Mouse (Mus musculus) forebrain, embryonic 12.5 days (tissue): ENCODE measurements around the gene Gm17334. TPM values are rescaled to one million over a fixed set of nuclear protein-coding genes. Genes with fewer than 3 reads are reported as not detected.

Source experiments
- ATAC-seq: fragments of 200-750 bp; cut with Nextera tagmentation; 2 replicates; pipeline ENCODE4 v1.8.0; 2017; ENCODE audit warnings: moderate TSS enrichment; ENCODE audit not compliant: low FRiP score
- H3K27ac ChIP-seq: fragments of 300-500 bp; sonication (generic); 2 replicates; pipeline ENCODE4 v1.5.1; 2016; ENCODE audit warnings: mild to moderate bottlenecking
- H3K27me3 ChIP-seq: fragments of 300-500 bp; sonication (generic); 2 replicates; pipeline ENCODE4 v1.6.1; 2016; ENCODE audit warnings: mild to moderate bottlenecking
- H3K36me3 ChIP-seq: fragments of 300-500 bp; sonication (generic); replicated peaks from 2 replicates; pipeline ENCODE4 v1.6.1; 2016; ENCODE audit warnings: mild to moderate bottlenecking
- H3K4me1 ChIP-seq: fragments of 300-500 bp; sonication (generic); 2 replicates; pipeline ENCODE4 v1.6.1; 2016
- H3K4me2 ChIP-seq: fragments of 300-500 bp; sonication (generic); 2 replicates; pipeline ENCODE4 v1.6.1; 2016; ENCODE audit warnings: mild to moderate bottlenecking, moderate library complexity
- H3K4me3 ChIP-seq: fragments of 300-500 bp; sonication (generic); replicated peaks from 2 replicates; pipeline ENCODE4 v1.5.1; 2016; ENCODE audit warnings: mild to moderate bottlenecking
- H3K9ac ChIP-seq: fragments of 300-500 bp; sonication (generic); 2 replicates; pipeline ENCODE4 v1.6.1; 2016; ENCODE audit warnings: mild to moderate bottlenecking
- H3K9me3 ChIP-seq: fragments of 300-500 bp; sonication (generic); 2 replicates; pipeline ENCODE4 v1.6.1; 2016
- WGBS: fragments of 180-500 bp; shearing (Covaris S2); methylation state at CpG from one replicate; pipeline ENCODE4 v1.1.7; 2016; 5-methylcytosine and 5-hydroxymethylcytosine counted together
- polyA plus RNA-seq: library from polyadenylated mRNA; unstranded; fragments of >200 nt; fragmentation: Nextera tagmentation; extraction: Ambion mirVana; gene quantifications from 2 replicates; pipeline ENCODE4 v1.2.1, GENCODE M21; 2016

Gene Gm17334
- not detected in 2 replicates for polyA plus RNA-seq

DNA sequence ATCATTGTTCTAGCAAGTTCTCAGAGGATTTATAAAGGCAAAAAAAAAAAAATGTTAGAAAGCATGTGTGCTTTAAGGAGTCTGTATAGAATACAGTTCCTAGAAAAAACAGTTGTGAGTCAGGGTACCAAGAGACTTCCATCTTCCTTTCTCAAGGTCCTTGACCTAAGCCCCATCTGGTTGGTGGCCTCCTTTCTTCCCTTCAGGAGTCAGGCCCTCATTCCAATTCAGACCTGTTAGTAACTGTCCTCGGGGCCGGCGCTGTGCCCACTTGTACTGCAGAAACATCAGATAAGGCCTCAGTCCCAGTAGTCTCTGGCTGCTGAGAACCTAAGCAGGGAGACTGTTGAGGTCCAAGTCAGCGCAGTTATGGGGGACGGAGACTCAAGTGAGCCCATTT is at the start of gene Gm17334:
Gene Gm17334, minus strand, starts transcription at position 101 of the 400 bp plus-strand sequence.
- Histone ChIP-seq H3K4me3 (no peak within 1 kb of the TSS), H3K4me1 (peaks cover 12% of the 10 kb centered on the region; the same call in 1 of the 2 replicates), H3K36me3 (0 out of 2 replicates have a peak, but pooled peaks cover 3% of the 10 kb centered on the region), H3K4me2 (no peak within 1 kb of the TSS), H3K9me3 (no peaks in the 10 kb centered on the region), H3K27me3 (peaks cover 25% of the 10 kb centered on the region), H3K9ac (no peak within 1 kb of the TSS), H3K27ac (no peak within 1 kb of the TSS)
- ATAC-seq = no peak
- 95% methylated on average over 5 of the region's 5 CpGs for WGBS

- H3K4me1 ChIP-seq = no peaks in the 10 kb centered on the region
- no peaks in the 10 kb centered on the region for H3K27me3 ChIP-seq
- no peak overlapping the region for H3K4me3 ChIP-seq
- no peak overlapping the region for H3K9ac ChIP-seq
- H3K36me3 ChIP-seq = no peaks in the 10 kb centered on the region
- H3K9me3 ChIP-seq = no peaks in the 10 kb centered on the region
- WGBS = 97% methylated on average over 3 of the region's 3 CpGs
- no peak for ATAC-seq
- no peak overlapping the region for H3K4me2 ChIP-seq
- H3K27ac ChIP-seq = no peak overlapping the region
Measured at GRCm38 (mm10) chr11:53821945-53822338, 49.0 kb upstream of the Gm17334 start.

GRCm38 (mm10) chr11:53821230-53821944 is 48.4 kb upstream of the Gm17334 start:
- WGBS = 82% methylated on average over 11 of the region's 11 CpGs
- no peak for ATAC-seq

GRCm38 (mm10) chr11:53820516-53821170 is 47.7 kb upstream of the Gm17334 start:
- no peaks in the 10 kb centered on the region for H3K9me3 ChIP-seq
- 92% methylated on average over 13 of the region's 13 CpGs for WGBS
- H3K27ac ChIP-seq = no peak overlapping the region
- H3K4me2 ChIP-seq = no peak overlapping the region
- H3K4me1 ChIP-seq = no peaks in the 10 kb centered on the region
- no peaks in the 10 kb centered on the region for H3K36me3 ChIP-seq
- no peak overlapping the region for H3K4me3 ChIP-seq
- no peaks in the 10 kb centered on the region for H3K27me3 ChIP-seq
- no peak overlapping the region for H3K9ac ChIP-seq
- ATAC-seq = no peak

More at GRCm38 (mm10) chr11:53821230-53821944, 48.4 kb upstream of the Gm17334 start:
- H3K4me1 ChIP-seq = no peaks in the 10 kb centered on the region
- no peaks in the 10 kb centered on the region for H3K27me3 ChIP-seq
- no peak overlapping the region for H3K9ac ChIP-seq
- H3K4me3 ChIP-seq = no peak overlapping the region
- H3K27ac ChIP-seq = no peak overlapping the region
- H3K4me2 ChIP-seq = no peak overlapping the region
- H3K36me3 ChIP-seq = no peaks in the 10 kb centered on the region
- no peaks in the 10 kb centered on the region for H3K9me3 ChIP-seq

GRCm38 (mm10) chr11:53819511-53819910 is 46.5 kb upstream of the Gm17334 start:
- Histone ChIP-seq H3K27me3 (no peaks in the 10 kb centered on the region), H3K4me3 (no peak overlapping the region), H3K27ac (no peak overlapping the region), H3K4me2 (no peak overlapping the region), H3K9ac (no peak overlapping the region), H3K9me3 (no peaks in the 10 kb centered on the region), H3K4me1 (no peaks in the 10 kb centered on the region), H3K36me3 (no peaks in the 10 kb centered on the region)
- 91% methylated on average over 6 of the region's 6 CpGs for WGBS
- no peak for ATAC-seq

- WGBS = 72% methylated on average over 6 of the region's 6 CpGs
- Histone ChIP-seq H3K27ac (no peak overlapping the region), H3K4me2 (no peak overlapping the region), H3K4me3 (no peak overlapping the region), H3K27me3 (no peaks in the 10 kb centered on the region), H3K9me3 (no peaks in the 10 kb centered on the region), H3K36me3 (no peaks in the 10 kb centered on the region), H3K9ac (no peak overlapping the region), H3K4me1 (no peaks in the 10 kb centered on the region)
- ATAC-seq = no peak
Measured at GRCm38 (mm10) chr11:53818794-53819193, 45.8 kb upstream of the Gm17334 start.

- 88% methylated on average over 5 of the region's 5 CpGs for WGBS
- Histone ChIP-seq H3K4me2 (no peak overlapping the region), H3K36me3 (no peaks in the 10 kb centered on the region), H3K9me3 (no peaks in the 10 kb centered on the region), H3K9ac (no peak overlapping the region), H3K4me3 (no peak overlapping the region), H3K27me3 (no peaks in the 10 kb centered on the region), H3K4me1 (no peaks in the 10 kb centered on the region), H3K27ac (no peak overlapping the region)
- ATAC-seq = no peak
Measured at GRCm38 (mm10) chr11:53816841-53817375, 43.9 kb upstream of the Gm17334 start.

DNA sequence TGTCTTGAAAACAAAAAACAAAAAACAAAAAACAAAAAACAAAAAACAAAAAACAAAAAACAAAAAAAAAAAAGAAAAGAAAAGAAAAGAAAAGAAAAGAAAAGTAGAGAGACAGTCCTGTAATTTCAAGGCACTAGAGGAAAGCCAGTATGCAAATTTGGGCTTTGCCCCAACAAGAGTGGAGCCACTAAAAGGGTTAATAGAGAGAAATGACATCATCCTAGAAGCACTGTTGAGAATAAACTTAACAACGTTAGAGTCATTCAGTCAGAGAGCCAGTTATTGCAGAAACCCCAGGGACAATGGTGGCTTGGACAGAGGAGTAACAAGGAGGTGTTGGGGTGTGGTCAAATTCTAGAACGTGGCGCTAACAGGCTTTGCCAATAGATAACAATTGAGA is 41.8 kb upstream of the Gm17334 start:
- Histone ChIP-seq H3K27me3 (no peaks in the 10 kb centered on the region), H3K4me1 (no peaks in the 10 kb centered on the region), H3K27ac (no peak overlapping the region), H3K9ac (no peak overlapping the region), H3K4me3 (no peak overlapping the region), H3K36me3 (no peaks in the 10 kb centered on the region), H3K9me3 (no peaks in the 10 kb centered on the region), H3K4me2 (no peak overlapping the region)
- no peak for ATAC-seq
- 64% methylated on average over 3 of the region's 3 CpGs for WGBS

DNA sequence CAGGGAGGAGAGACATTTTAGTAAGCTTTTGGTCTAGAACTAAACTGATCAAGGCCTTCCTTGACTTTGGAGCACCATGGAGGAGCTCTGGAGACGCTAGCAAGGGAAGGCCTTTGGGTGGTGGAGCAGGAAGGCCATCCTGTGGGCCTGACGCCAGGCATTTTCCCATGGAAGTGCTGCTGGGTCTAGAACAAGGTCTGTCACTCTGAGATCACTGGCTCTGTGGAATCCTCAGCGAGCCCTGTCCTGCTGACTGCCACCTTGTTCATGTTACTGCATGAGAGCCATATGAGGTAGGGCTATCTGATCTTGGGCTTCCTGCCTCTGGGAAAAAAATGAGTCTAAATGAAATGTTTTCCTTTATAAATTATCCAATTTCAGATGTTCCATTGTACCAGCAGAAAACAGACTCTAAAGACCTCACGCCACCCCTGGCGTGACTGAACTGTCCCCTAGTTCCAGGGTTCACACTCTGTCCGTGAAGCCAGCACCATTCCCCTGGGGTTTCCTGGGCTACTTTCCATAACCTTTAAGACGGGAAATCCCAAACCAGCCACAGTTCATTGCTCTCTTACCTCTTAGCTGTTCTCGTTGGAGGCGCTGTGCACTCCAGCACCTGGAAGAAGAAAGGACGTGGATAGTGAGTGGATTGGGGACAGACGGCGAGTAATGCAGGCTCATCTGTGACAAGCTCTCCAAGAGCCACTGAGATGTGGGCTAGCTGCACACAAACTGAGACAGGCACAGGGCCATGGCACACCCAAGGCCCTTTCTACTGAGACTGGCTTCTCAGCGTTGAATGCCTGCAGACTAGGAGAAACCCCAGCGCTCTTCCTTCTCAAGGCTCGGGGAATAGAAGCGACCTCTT is 40.2 kb upstream of the Gm17334 start:
- H3K9me3 ChIP-seq = no peaks in the 10 kb centered on the region
- no peak overlapping the region for H3K4me2 ChIP-seq
- 88% methylated on average over 16 of the region's 16 CpGs for WGBS
- ATAC-seq = no peak
- no peak overlapping the region for H3K27ac ChIP-seq
- H3K9ac ChIP-seq = no peak overlapping the region
- H3K36me3 ChIP-seq = no peaks in the 10 kb centered on the region
- no peak overlapping the region for H3K4me3 ChIP-seq
- no peaks in the 10 kb centered on the region for H3K27me3 ChIP-seq
- no peaks in the 10 kb centered on the region for H3K4me1 ChIP-seq

- H3K9ac ChIP-seq = no peak overlapping the region
- H3K27me3 ChIP-seq = no peaks in the 10 kb centered on the region
- H3K4me3 ChIP-seq = no peak overlapping the region
- no peaks in the 10 kb centered on the region for H3K36me3 ChIP-seq
- H3K9me3 ChIP-seq = no peaks in the 10 kb centered on the region
- no peak overlapping the region for H3K4me2 ChIP-seq
- ATAC-seq = no peak
- WGBS = 81% methylated on average over 3 of the region's 3 CpGs
- H3K4me1 ChIP-seq = no peaks in the 10 kb centered on the region
- no peak overlapping the region for H3K27ac ChIP-seq
Measured at GRCm38 (mm10) chr11:53811312-53811711, 38.3 kb upstream of the Gm17334 start.

GRCm38 (mm10) chr11:53810749-53811148 is 37.8 kb upstream of the Gm17334 start:
- Histone ChIP-seq H3K27ac (no peak overlapping the region), H3K36me3 (no peaks in the 10 kb centered on the region), H3K4me1 (no peaks in the 10 kb centered on the region), H3K27me3 (no peaks in the 10 kb centered on the region), H3K9ac (no peak overlapping the region), H3K4me3 (no peak overlapping the region), H3K9me3 (no peaks in the 10 kb centered on the region), H3K4me2 (no peak overlapping the region)
- 74% methylated on average over 2 of the region's 2 CpGs for WGBS
- ATAC-seq = no peak

- ATAC-seq = no peak
- no peak overlapping the region for H3K9ac ChIP-seq
- no peaks in the 10 kb centered on the region for H3K4me1 ChIP-seq
- H3K27me3 ChIP-seq = no peaks in the 10 kb centered on the region
- WGBS = 64% methylated on average over 5 of the region's 5 CpGs
- H3K27ac ChIP-seq = no peak overlapping the region
- no peaks in the 10 kb centered on the region for H3K36me3 ChIP-seq
- no peak overlapping the region for H3K4me3 ChIP-seq
- no peaks in the 10 kb centered on the region for H3K9me3 ChIP-seq
- H3K4me2 ChIP-seq = no peak overlapping the region
Measured at GRCm38 (mm10) chr11:53810156-53810555, 37.2 kb upstream of the Gm17334 start.
